Mouse (Mus musculus): ENCODE measurements at regions not wholly inside any gene's neighbourhood (a gene's known extent, or its start where the extent isn't known, plus 50 kb on each side); places are given as distances from the start of the nearest gene placed in this dataset.
"Not testable (repeated sequence)": the region's sequence is repeated elsewhere in the genome, so short reads cannot be mapped to it uniquely, and the experiment has no call there.

- DNase-seq: no peak
Observed at GRCm38 (mm10) chr7:129689464-129689863, 97.8 kb downstream of the Wdr11 start.

GRCm38 (mm10) chr7:129690868-129691267, 99.2 kb downstream of the Wdr11 start:
- no peak for DNase-seq

GRCm38 (mm10) chr7:129691619-129692071, 100.0 kb downstream of the Wdr11 start:
- no peak for DNase-seq

GRCm38 (mm10) chr7:129693635-129694034, 102.0 kb downstream of the Wdr11 start:
- no peak for DNase-seq

- DNase-seq: no peak
Observed at GRCm38 (mm10) chr7:129694168-129694567, 102.5 kb downstream of the Wdr11 start.

GRCm38 (mm10) chr7:129699931-129700570, 108.4 kb downstream of the Wdr11 start:
- no peak for DNase-seq

GRCm38 (mm10) chr7:129727559-129727958, 135.9 kb downstream of the Wdr11 start:
- DNase-seq: no peak

GRCm38 (mm10) chr7:129729709-129730238, 138.1 kb downstream of the Wdr11 start:
- no peak for DNase-seq

GRCm38 (mm10) chr7:129730785-129731352, 139.2 kb downstream of the Wdr11 start:
- no peak for DNase-seq

GRCm38 (mm10) chr7:129742657-129743056, 151.0 kb downstream of the Wdr11 start:
- no peak for DNase-seq

GRCm38 (mm10) chr7:129743955-129744666, 152.4 kb downstream of the Wdr11 start:
- DNase-seq: no peak

GRCm38 (mm10) chr7:129746639-129747038, 155.0 kb downstream of the Wdr11 start:
- no peak for DNase-seq

- no peak for DNase-seq
Observed at GRCm38 (mm10) chr7:129750936-129751335, 159.3 kb downstream of the Wdr11 start.

GRCm38 (mm10) chr7:129754737-129755136, 163.1 kb downstream of the Wdr11 start:
- no peak for DNase-seq

GRCm38 (mm10) chr7:129756138-129756537, 164.5 kb downstream of the Wdr11 start:
- no peak for DNase-seq

- DNase-seq: no peak
Observed at GRCm38 (mm10) chr7:129759848-129760247, 168.2 kb downstream of the Wdr11 start.

- no peak for DNase-seq
Observed at GRCm38 (mm10) chr7:129760386-129760785, 168.7 kb downstream of the Wdr11 start.

GRCm38 (mm10) chr7:129763754-129764153, 172.1 kb downstream of the Wdr11 start:
- DNase-seq: no peak

GRCm38 (mm10) chr7:129764456-129764970, 172.8 kb downstream of the Wdr11 start:
- DNase-seq: no peak

GRCm38 (mm10) chr7:129765681-129766080, 174.0 kb downstream of the Wdr11 start:
- DNase-seq: no peak

GRCm38 (mm10) chr7:129766087-129766834, 174.6 kb downstream of the Wdr11 start:
- DNase-seq: no peak

GRCm38 (mm10) chr7:129769673-129770072, 178.0 kb downstream of the Wdr11 start:
- not testable (repeated sequence) for DNase-seq

GRCm38 (mm10) chr7:129771876-129772275, 180.2 kb downstream of the Wdr11 start:
- DNase-seq: no peak

All from liver (tissue).